Mouse (Mus musculus) CH12.LX (cell line): ENCODE measurements around the gene Nav1. TPM values are rescaled to one million over a fixed set of nuclear protein-coding genes. Genes with fewer than 3 reads are reported as not detected.

Experiments
- DNase-seq: peaks from one replicate; pipeline ENCODE4 v3.0.0-alpha.2; 2013; ENCODE audit errors: extremely low read depth
- H3K27ac ChIP-seq: 2 replicates; pipeline ENCODE4 v1.5.1; 2012; ENCODE audit warnings: low read depth, mild to moderate bottlenecking, control low read depth, moderate library complexity; ENCODE audit not compliant: insufficient read depth
- H3K27me3 ChIP-seq: replicated peaks from 2 replicates; pipeline ENCODE3; 2012; ENCODE audit warnings: inconsistent platforms
- H3K36me3 ChIP-seq, 2 experiments: replicated peaks in 1 of 2; 2 replicates each; pipeline versions ENCODE3 to v1.6.1; 2012; ENCODE audit warnings: inconsistent platforms in 1 of 2, low read length in 1 of 2, mild to moderate bottlenecking in 1 of 2, mixed read lengths in 1 of 2, moderate library complexity in 1 of 2; ENCODE audit not compliant: control insufficient read depth in 1 of 2, insufficient read depth in 1 of 2
- H3K4me1 ChIP-seq, 2 experiments: 2 replicates each; pipeline ENCODE4 v1.6.1; 2012; ENCODE audit warnings: inconsistent platforms in 1 of 2, moderate library complexity in 1 of 2; ENCODE audit not compliant: insufficient read depth in 2 of 2, control insufficient read depth in 1 of 2
- H3K4me2 ChIP-seq: 2 replicates; pipeline ENCODE4 v1.6.1; 2012; ENCODE audit warnings: low read depth, mild to moderate bottlenecking, control low read depth; ENCODE audit not compliant: poor library complexity, insufficient read depth, severe bottlenecking
- H3K4me3 ChIP-seq, 3 experiments: fragments of 150-350 bp in 1 of 3; sonication (generic) in 1 of 3; replicated peaks in 1 of 3; 2 replicates each; pipeline versions ENCODE3 to v1.5.1; 2011 to 2012; ENCODE audit warnings: low read depth in 2 of 3, low read length in 2 of 3, mild to moderate bottlenecking in 2 of 3, moderate library complexity in 2 of 3, control low read depth in 1 of 3, improper control_type of control experiment in 1 of 3, inconsistent platforms in 1 of 3, mixed read lengths in 1 of 3; ENCODE audit not compliant: poor library complexity in 1 of 3
- H3K79me2 ChIP-seq: replicated peaks from 2 replicates; pipeline ENCODE4 v1.6.1; 2012; ENCODE audit warnings: mild to moderate bottlenecking, moderate library complexity; ENCODE audit not compliant: control insufficient read depth, poor library complexity, insufficient read depth, severe bottlenecking; ENCODE audit errors: extremely low read depth
- H3K9ac ChIP-seq: 2 replicates; pipeline ENCODE4 v1.6.1; 2012; ENCODE audit warnings: low read depth, mild to moderate bottlenecking, control low read depth, moderate library complexity; ENCODE audit not compliant: insufficient read depth
- H3K9me3 ChIP-seq: replicated peaks from 2 replicates; pipeline ENCODE3; 2012; ENCODE audit warnings: low read length, inconsistent platforms, mixed read lengths
- BHLHE40 ChIP-seq: IDR thresholded peaks from 2 replicates; pipeline ENCODE4 v1.6.1; 2011; ENCODE audit warnings: mild to moderate bottlenecking, low read depth, low read length, improper control_type of control experiment
- CTCF ChIP-seq, 2 experiments: IDR thresholded peaks in 1 of 2; conservative IDR thresholded peaks in 1 of 2; 2 replicates each; pipeline ENCODE4 v1.5.1; 2011 to 2012; ENCODE audit warnings: low read depth in 2 of 2, low read length in 2 of 2, improper control_type of control experiment in 1 of 2, inconsistent platforms in 1 of 2, mild to moderate bottlenecking in 1 of 2, moderate library complexity in 1 of 2
- E2F4 ChIP-seq: IDR thresholded peaks from 2 replicates; pipeline ENCODE4 v1.6.1; 2011; ENCODE audit warnings: low read depth, low read length, improper control_type of control experiment; ENCODE audit not compliant: insufficient replicate concordance
- ETS1 ChIP-seq: conservative IDR thresholded peaks from 2 replicates; pipeline ENCODE4 v1.6.1; 2012; ENCODE audit warnings: low read depth, mild to moderate bottlenecking, inconsistent platforms, low read length, improper control_type of control experiment, moderate library complexity
- HCFC1 ChIP-seq: IDR thresholded peaks from 2 replicates; pipeline ENCODE4 v1.6.1; 2012; ENCODE audit warnings: low read depth, mild to moderate bottlenecking, inconsistent platforms, low read length, improper control_type of control experiment
- IRF4 ChIP-seq: IDR thresholded peaks from 2 replicates; pipeline ENCODE4 v1.6.1; 2014; ENCODE audit warnings: low read depth, mild to moderate bottlenecking, inconsistent platforms, low read length, improper control_type of control experiment
- JUN ChIP-seq: IDR thresholded peaks from 2 replicates; pipeline ENCODE4 v1.6.1; 2011; ENCODE audit warnings: low read depth, mild to moderate bottlenecking, low read length, improper control_type of control experiment, moderate library complexity; ENCODE audit not compliant: insufficient read depth
- KAT2A ChIP-seq: IDR thresholded peaks from 2 replicates; pipeline ENCODE4 v1.6.1; 2012; ENCODE audit warnings: low read length, improper control_type of control experiment, inconsistent platforms; ENCODE audit not compliant: insufficient replicate concordance
- MAFK ChIP-seq: IDR thresholded peaks from 2 replicates; pipeline ENCODE4 v1.6.1; 2011; ENCODE audit warnings: low read length, improper control_type of control experiment; ENCODE audit not compliant: insufficient replicate concordance
- MAX ChIP-seq: IDR thresholded peaks from 2 replicates; pipeline ENCODE4 v1.6.1; 2011; ENCODE audit warnings: low read length, improper control_type of control experiment
- MXI1 ChIP-seq: IDR thresholded peaks from 2 replicates; pipeline ENCODE4 v1.6.1; 2011; ENCODE audit warnings: mild to moderate bottlenecking, low read depth, low read length, improper control_type of control experiment
- MYC ChIP-seq: IDR thresholded peaks from 2 replicates; pipeline ENCODE4 v1.6.1; 2011; ENCODE audit warnings: low read depth, mild to moderate bottlenecking, improper control_type of control experiment, low read length
- NRF1 ChIP-seq: IDR thresholded peaks from 2 replicates; pipeline ENCODE4 v1.6.1; 2014; ENCODE audit warnings: low read depth, mild to moderate bottlenecking, inconsistent platforms, low read length, improper control_type of control experiment, moderate library complexity
- RAD21 ChIP-seq: IDR thresholded peaks from 2 replicates; pipeline ENCODE4 v1.6.1; 2011; ENCODE audit warnings: low read depth, mild to moderate bottlenecking, low read length, improper control_type of control experiment, moderate library complexity
- RCOR1 ChIP-seq: conservative IDR thresholded peaks from 2 replicates; pipeline ENCODE4 v1.6.1; 2012; ENCODE audit warnings: low read depth, mild to moderate bottlenecking, inconsistent platforms, low read length, improper control_type of control experiment
- SIN3A ChIP-seq: IDR thresholded peaks from 2 replicates; pipeline ENCODE4 v1.6.1; 2012; ENCODE audit warnings: low read length, improper control_type of control experiment, inconsistent platforms
- SMC3 ChIP-seq: IDR thresholded peaks from 2 replicates; pipeline ENCODE4 v1.6.1; 2011; ENCODE audit warnings: low read depth, low read length, improper control_type of control experiment
- TBP ChIP-seq: conservative IDR thresholded peaks from 2 replicates; pipeline ENCODE4 v1.6.1; 2011; ENCODE audit warnings: low read depth, low read length, improper control_type of control experiment
- USF1 ChIP-seq: IDR thresholded peaks from 2 replicates; pipeline ENCODE4 v1.6.1; 2014; ENCODE audit warnings: low read depth, mild to moderate bottlenecking, inconsistent platforms, low read length, improper control_type of control experiment
- ZC3H11A ChIP-seq: IDR thresholded peaks from 2 replicates; pipeline ENCODE4 v1.6.1; 2012; ENCODE audit warnings: low read depth, mild to moderate bottlenecking, inconsistent platforms, low read length, improper control_type of control experiment
- ZMIZ1 ChIP-seq: IDR thresholded peaks from 2 replicates; pipeline ENCODE4 v1.6.1; 2012; ENCODE audit warnings: low read depth, mild to moderate bottlenecking, inconsistent platforms, low read length, improper control_type of control experiment
- ZNF384 ChIP-seq: IDR thresholded peaks from 2 replicates; pipeline ENCODE4 v1.6.1; 2012; ENCODE audit warnings: low read depth, low read length, improper control_type of control experiment, inconsistent platforms
- dilution Hi-C: fragments of 300-500 bp; cut with MboI; formaldehyde crosslinking; loops from 2 replicates; pipeline ENCODE4 v1.14.3; 2020; ENCODE audit warnings: low sequenced_read_pairs; ENCODE audit not compliant: extremely low pct_unique_long_range_greater_than_20kb, extremely low pct_ligation_motif_present
- in situ Hi-C: fragments of 300-500 bp; cut with MboI; formaldehyde crosslinking; loops from 3 replicates; pipeline ENCODE4 v1.14.3; 2019; ENCODE audit warnings: low sequenced_read_pairs, low pct_ligation_motif_present, low pct_unique_long_range_greater_than_20kb, mixed read lengths
- polyA plus RNA-seq: library from polyadenylated mRNA; unstranded; fragments of >175 nt; gene quantifications from 2 replicates; pipeline ENCODE4 v1.2.1, GENCODE M21; 2012; ENCODE audit warnings: low read depth; ENCODE audit not compliant: insufficient read length
- total RNA-seq, 2 experiments: library from RNA; depleted of rRNA; stranded (reverse); fragments of 300-350 nt in 1 of 2; fragments of >200 nt in 1 of 2; gene quantifications; 2 replicates each; pipeline ENCODE4 v1.2.3; 2012 to 2014

Gene Nav1
- total and polyA plus RNA-seq, 3 experiments, result 0.21 to 0.56 TPM; not detected in 1

- H3K79me2 ChIP-seq, result no peaks in the 10 kb centered on the region
- no peak overlapping the region for H3K4me2 ChIP-seq
- no peak overlapping the region for H3K4me3 ChIP-seq
- dilution Hi-C loops (no loop called here), in situ Hi-C loops (no loop called here)
- H3K9ac ChIP-seq, result no peak overlapping the region
- TF ChIP-seq TBP (no peak), IRF4 (no peak), BHLHE40 (no peak), MXI1 (no peak), E2F4 (no peak), NRF1 (no peak), ETS1 (no peak), KAT2A (no peak), HCFC1 (no peak)
- no peak for DNase-seq
- no peaks in the 10 kb centered on the region for H3K36me3 ChIP-seq
- peaks cover 10% of the 10 kb centered on the region for H3K9me3 ChIP-seq
- no peaks in the 10 kb centered on the region for H3K27me3 ChIP-seq
- no peak overlapping the region for H3K27ac ChIP-seq
- peaks cover 0 to 17% of the 10 kb centered on the region in 2 experiments; a peak in 2 of 4 replicates for H3K4me1 ChIP-seq
These were observed 83.8 kb downstream of the Nav1 start for GRCm38 (mm10) chr1:135523344-135523743.

GRCm38 (mm10) chr1:135520550-135521168, 86.4 kb downstream of the Nav1 start:
- Histone ChIP-seq H3K9me3 (peaks cover 10% of the 10 kb centered on the region), H3K4me1 (peaks cover 3 to 23% of the 10 kb centered on the region in 2 experiments; a peak in 3 of 4 replicates), H3K27me3 (no peaks in the 10 kb centered on the region), H3K27ac (no peak overlapping the region), H3K4me3 (no peak overlapping the region), H3K79me2 (no peaks in the 10 kb centered on the region), H3K4me2 (no peak overlapping the region), H3K9ac (no peak overlapping the region), H3K36me3 (no peaks in the 10 kb centered on the region)
- in situ Hi-C loops, result no loop called here
- no peak for TF ChIP-seq ZMIZ1
- TF ChIP-seq JUN, result no peak
- TF ChIP-seq MYC, result no peak
- no peak for TF ChIP-seq CTCF (conservative IDR thresholded peaks at IDR 0.05 in 1 of 2, IDR thresholded peaks at IDR 0.05 in 1 of 2; ENCODE audit: low read depth in 2 of 2, low read length in 2 of 2)
- TF ChIP-seq BHLHE40, result no peak
- TF ChIP-seq ZC3H11A, result no peak
- TF ChIP-seq HCFC1, result no peak
- TF ChIP-seq IRF4, result no peak
- no peak for TF ChIP-seq ZNF384
- TF ChIP-seq RAD21, result no peak
- no peak for TF ChIP-seq SMC3
- TF ChIP-seq E2F4, result no peak
- no peak for TF ChIP-seq MAFK
- TF ChIP-seq SIN3A, result no peak
- TF ChIP-seq MAX, result no peak
- no peak for TF ChIP-seq USF1
- no peak for TF ChIP-seq RCOR1
- DNase-seq, result no peak
- dilution Hi-C loops, result no loop called here
